Mouse (Mus musculus) spleen, adult 18-20 months (tissue): ENCODE data around the gene Kidins220.
A peak's percentile ranks its signal among the peaks of the same experiment; 100 is the strongest.

Experiments
- DNase-seq, 2 experiments: peaks; one replicate each; pipeline ENCODE4 v3.0.0; 2022; ENCODE audit warnings: mixed read lengths in 2 of 2

Kidins220 gene

GRCm38 (mm10) chr12:25027416-25027815 is 52.7 kb downstream of the Kidins220 start:
- peak in 1 of 2 experiments; percentile 33 for DNase-seq

GRCm38 (mm10) chr12:25033662-25034337 is 59.1 kb downstream of the Kidins220 start:
- no peak for DNase-seq

- DNase-seq: no peak
These were observed 59.7 kb downstream of the Kidins220 start for GRCm38 (mm10) chr12:25034338-25034953.

GRCm38 (mm10) chr12:25036024-25036423 is 61.3 kb downstream of the Kidins220 start:
- no peak for DNase-seq

GRCm38 (mm10) chr12:25037222-25037621 is 62.5 kb downstream of the Kidins220 start:
- no peak for DNase-seq

GRCm38 (mm10) chr12:25037681-25038472 is 63.2 kb downstream of the Kidins220 start:
- DNase-seq: no peak

- DNase-seq: no peak
These were observed 69.3 kb downstream of the Kidins220 start for GRCm38 (mm10) chr12:25044056-25044455.

- no peak for DNase-seq
These were observed 69.9 kb downstream of the Kidins220 start for GRCm38 (mm10) chr12:25044579-25044978.

GRCm38 (mm10) chr12:25049253-25049652 is 74.5 kb downstream of the Kidins220 start:
- DNase-seq: no peak

GRCm38 (mm10) chr12:25054511-25054910 is 79.8 kb downstream of the Kidins220 start:
- DNase-seq: no peak

- no peak for DNase-seq
These were observed 80.2 kb downstream of the Kidins220 start for GRCm38 (mm10) chr12:25054963-25055362.

- DNase-seq: no peak
These were observed 84.9 kb downstream of the Kidins220 start for GRCm38 (mm10) chr12:25059487-25060200.

GRCm38 (mm10) chr12:25060901-25061300 is 86.2 kb downstream of the Kidins220 start:
- no peak for DNase-seq

- no peak for DNase-seq
These were observed 87.5 kb downstream of the Kidins220 start for GRCm38 (mm10) chr12:25062264-25062663.

GRCm38 (mm10) chr12:25073374-25073773 is 98.6 kb downstream of the Kidins220 start:
- no peak for DNase-seq

GRCm38 (mm10) chr12:25074344-25074743 is 99.6 kb downstream of the Kidins220 start:
- DNase-seq: no peak

GRCm38 (mm10) chr12:25083260-25084178 is 108.8 kb downstream of the Kidins220 start:
- no peak for DNase-seq

- no peak for DNase-seq
These were observed 112.2 kb downstream of the Kidins220 start for GRCm38 (mm10) chr12:25086966-25087365.

- no peak for DNase-seq
These were observed 114.7 kb downstream of the Kidins220 start for GRCm38 (mm10) chr12:25089433-25089832.

GRCm38 (mm10) chr12:25092027-25092704 is 117.4 kb downstream of the Kidins220 start:
- peak; percentile 70 to 87 for DNase-seq

GRCm38 (mm10) chr12:25092751-25093211 is 118.1 kb downstream of the Kidins220 start:
- peak in 1 of 2 experiments; percentile 41 for DNase-seq
